Mouse (Mus musculus) granulocyte monocyte progenitor cell, adult 5-6 weeks (primary cell): ENCODE data around the gene Exd1. TPM values are rescaled to one million over a fixed set of nuclear protein-coding genes. Genes with fewer than 3 reads are reported as not detected.
A peak's percentile ranks its signal among the peaks of the same experiment; 100 is the strongest.

Source experiments
- ATAC-seq: replicated peaks from 2 replicates; pipeline ENCODE4 v1.8.0; 2016; ENCODE audit warnings: mild to moderate bottlenecking, moderate TSS enrichment, inconsistent platforms; ENCODE audit not compliant: poor library complexity, severe bottlenecking
- total RNA-seq, 2 experiments: library from RNA; stranded (forward) in 1 of 2; stranded (reverse) in 1 of 2; fragments of 200-712, 200-1000 nt in 1 of 2; fragments of >200 nt in 1 of 2; fragmentation: Nextera tagmentation in 1 of 2; gene quantifications; 2 replicates each; pipeline ENCODE4 v1.2.3; 2014 to 2017

Exd1 gene
- 0.13 TPM in 1 of 2 replicates, not detected in the other for total RNA-seq (2014; fragmentation: Nextera tagmentation)
- total RNA-seq (2017), result 0.31 TPM in 1 of 2 replicates, not detected in the other

GRCm38 (mm10) chr2:119547522-119548370 lies at the start of gene Exd1, which contains the start of gene Chp1:
Exd1 (minus strand) TSS chr2:119547627.
Chp1 (plus strand) TSS chr2:119547697.
- ATAC-seq, result peak; percentile 92

GRCm38 (mm10) chr2:119596781-119597330 lies 49.4 kb upstream of the Exd1 start:
- 0 out of 2 replicates have a peak, but pooled peaks have one; percentile 11 for ATAC-seq

GRCm38 (mm10) chr2:119595308-119595707 lies 47.9 kb upstream of the Exd1 start:
- no peak for ATAC-seq

- ATAC-seq, result peak; percentile 98
Observed at GRCm38 (mm10) chr2:119594113-119594981, 46.9 kb upstream of the Exd1 start.

- ATAC-seq, result no peak
Observed at GRCm38 (mm10) chr2:119593765-119594112, 46.3 kb upstream of the Exd1 start.

GRCm38 (mm10) chr2:119591247-119591646 lies 43.8 kb upstream of the Exd1 start:
- no peak for ATAC-seq

GRCm38 (mm10) chr2:119587383-119587782 lies 40.0 kb upstream of the Exd1 start:
- peak; percentile 77 for ATAC-seq

- ATAC-seq, result no peak
Observed at GRCm38 (mm10) chr2:119584282-119584681, 36.9 kb upstream of the Exd1 start.

- ATAC-seq, result no peak
Observed at GRCm38 (mm10) chr2:119583439-119583838, 36.0 kb upstream of the Exd1 start.

- ATAC-seq, result no peak
Observed at GRCm38 (mm10) chr2:119581571-119581970, 34.1 kb upstream of the Exd1 start.

GRCm38 (mm10) chr2:119572471-119572870 lies 25.0 kb upstream of the Exd1 start:
- ATAC-seq, result peak; percentile 70

GRCm38 (mm10) chr2:119566182-119566855 lies 18.9 kb upstream of the Exd1 start:
- ATAC-seq, result no peak

- no peak for ATAC-seq
Observed at GRCm38 (mm10) chr2:119565284-119565683, 17.9 kb upstream of the Exd1 start.

GRCm38 (mm10) chr2:119561794-119562193 lies 14.4 kb upstream of the Exd1 start:
- ATAC-seq, result peak; percentile 33; the same call in 1 of the 2 replicates

- ATAC-seq, result peak; percentile 77
Observed at GRCm38 (mm10) chr2:119558737-119559340, 11.4 kb upstream of the Exd1 start.

GRCm38 (mm10) chr2:119558039-119558438 lies 10.6 kb upstream of the Exd1 start:
- no peak for ATAC-seq

GRCm38 (mm10) chr2:119549678-119550077 lies 2.3 kb upstream of the Exd1 start:
- no peak for ATAC-seq

- ATAC-seq, result no peak
Observed at GRCm38 (mm10) chr2:119548691-119549090, 1.3 kb upstream of the Exd1 start.

GRCm38 (mm10) chr2:119548371-119548660 lies 889 bp upstream of the Exd1 start:
- ATAC-seq, result no peak
